Mouse (Mus musculus) megakaryocyte-erythroid progenitor cell, adult 5-6 weeks (primary cell): ENCODE results near the gene St3gal4. TPM values are rescaled to one million over a fixed set of nuclear protein-coding genes. Genes with fewer than 3 reads are reported as not detected.

ENCODE experiments used
- ATAC-seq: replicated peaks from 2 replicates; pipeline ENCODE4 v1.8.0; 2016; ENCODE audit warnings: mild to moderate bottlenecking, inconsistent platforms; ENCODE audit not compliant: severe bottlenecking, poor library complexity, low FRiP score, low TSS enrichment
- total RNA-seq, 2 experiments: library from RNA; stranded (forward) in 1 of 2; stranded (reverse) in 1 of 2; fragments of 200-1000, 215-1000 nt in 1 of 2; fragments of >200 nt in 1 of 2; fragmentation: Nextera tagmentation in 1 of 2; gene quantifications; 2 replicates each; pipeline ENCODE4 v1.2.3; 2014 to 2017

Gene St3gal4
- total RNA-seq, 2 experiments from 2014 or later: 31.6 to 47.0 TPM

- ATAC-seq: no peak
Observed at GRCm38 (mm10) chr9:35110051-35110450, 9.0 kb downstream of the St3gal4 start.

GRCm38 (mm10) chr9:35108916-35109315 is 10.2 kb downstream of the St3gal4 start:
- ATAC-seq: no peak

GRCm38 (mm10) chr9:35108066-35108465 is 11.0 kb downstream of the St3gal4 start:
- no peak for ATAC-seq

- no peak for ATAC-seq
Observed at GRCm38 (mm10) chr9:35107396-35107795, 11.7 kb downstream of the St3gal4 start.

- ATAC-seq: peak; percentile 93
Observed at GRCm38 (mm10) chr9:35105884-35106880, 12.9 kb downstream of the St3gal4 start.

- no peak for ATAC-seq
Observed at GRCm38 (mm10) chr9:35105438-35105837, 13.6 kb downstream of the St3gal4 start.

GRCm38 (mm10) chr9:35104711-35105110 is 14.4 kb downstream of the St3gal4 start:
- ATAC-seq: no peak

- peak; percentile 13; the same call in 1 of the 2 replicates for ATAC-seq
Observed at GRCm38 (mm10) chr9:35098762-35099161, 20.3 kb downstream of the St3gal4 start.

- peak; percentile 81 for ATAC-seq
Observed at GRCm38 (mm10) chr9:35097901-35098300, 21.2 kb downstream of the St3gal4 start.

- no peak for ATAC-seq
Observed at GRCm38 (mm10) chr9:35095726-35096125, 23.3 kb downstream of the St3gal4 start.

GRCm38 (mm10) chr9:35093350-35093749 is 25.7 kb downstream of the St3gal4 start:
- ATAC-seq: no peak

- no peak for ATAC-seq
Observed at GRCm38 (mm10) chr9:35092904-35093303, 26.2 kb downstream of the St3gal4 start.

GRCm38 (mm10) chr9:35061446-35061845 is 57.6 kb downstream of the St3gal4 start:
- ATAC-seq: peak; percentile 80

GRCm38 (mm10) chr9:35059881-35060280 is 59.2 kb downstream of the St3gal4 start:
- ATAC-seq: no peak

- ATAC-seq: 0 out of 2 replicates have a peak, but pooled peaks have one; percentile 10
Observed at GRCm38 (mm10) chr9:35058596-35059354, 60.3 kb downstream of the St3gal4 start.

GRCm38 (mm10) chr9:35058186-35058585 is 60.9 kb downstream of the St3gal4 start:
- no peak for ATAC-seq

- ATAC-seq: no peak
Observed at GRCm38 (mm10) chr9:35057631-35058030, 61.4 kb downstream of the St3gal4 start.

- ATAC-seq: no peak
Observed at GRCm38 (mm10) chr9:35056611-35057010, 62.5 kb downstream of the St3gal4 start.

- ATAC-seq: no peak
Observed at GRCm38 (mm10) chr9:35055528-35056330, 63.3 kb downstream of the St3gal4 start.
